Mouse (Mus musculus) CD4-positive, CD25-positive, alpha-beta regulatory T cell, adult 4 months (primary cell): Measurements from ENCODE around the gene Slc16a10. TPM values are rescaled to one million over a fixed set of nuclear protein-coding genes. Genes with fewer than 3 reads are reported as not detected.

Experiments used
- ATAC-seq: one replicate; pipeline ENCODE4 v1.8.0; 2017
- polyA plus RNA-seq, 2 experiments: library from polyadenylated mRNA; unstranded; fragments of 100-300 nt; shearing (Covaris generic); gene quantifications; one replicate each; pipeline ENCODE4 v1.2.1; 2017

The Slc16a10 gene
- polyA plus RNA-seq, 2 experiments from 2014 or later = 2.5 to 3.0 TPM

- ATAC-seq = no peak
Measured at GRCm38 (mm10) chr10:40065357-40065756, 76.7 kb downstream of the Slc16a10 start.

- no peak for ATAC-seq
Measured at GRCm38 (mm10) chr10:40063291-40063890, 78.7 kb downstream of the Slc16a10 start.

GRCm38 (mm10) chr10:40062812-40063211, 79.2 kb downstream of the Slc16a10 start:
- no peak for ATAC-seq

GRCm38 (mm10) chr10:40061926-40062325, 80.1 kb downstream of the Slc16a10 start:
- no peak for ATAC-seq

- ATAC-seq = no peak
Measured at GRCm38 (mm10) chr10:40058786-40059120, 83.3 kb downstream of the Slc16a10 start.

GRCm38 (mm10) chr10:40058062-40058785, 83.8 kb downstream of the Slc16a10 start:
- ATAC-seq = no peak

DNA sequence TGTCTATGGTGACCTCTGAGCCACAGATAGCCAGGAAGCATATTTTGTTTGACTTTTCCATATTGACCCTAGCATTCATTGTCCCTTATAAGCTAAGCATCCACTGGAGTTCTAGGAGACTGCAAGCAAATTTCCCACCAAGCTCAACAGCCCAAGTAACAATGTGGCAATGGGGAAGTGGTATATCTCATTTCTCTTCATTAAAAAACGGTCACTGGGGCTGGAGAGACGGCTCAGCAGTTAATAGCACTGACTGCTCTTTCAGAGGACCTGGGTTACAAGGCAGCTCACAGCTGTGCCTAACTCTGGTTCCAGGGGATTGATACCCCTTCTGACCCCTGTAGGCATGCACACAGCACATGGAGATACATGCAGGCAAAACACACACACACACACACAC, 84.4 kb downstream of the Slc16a10 start:
- no peak for ATAC-seq

DNA sequence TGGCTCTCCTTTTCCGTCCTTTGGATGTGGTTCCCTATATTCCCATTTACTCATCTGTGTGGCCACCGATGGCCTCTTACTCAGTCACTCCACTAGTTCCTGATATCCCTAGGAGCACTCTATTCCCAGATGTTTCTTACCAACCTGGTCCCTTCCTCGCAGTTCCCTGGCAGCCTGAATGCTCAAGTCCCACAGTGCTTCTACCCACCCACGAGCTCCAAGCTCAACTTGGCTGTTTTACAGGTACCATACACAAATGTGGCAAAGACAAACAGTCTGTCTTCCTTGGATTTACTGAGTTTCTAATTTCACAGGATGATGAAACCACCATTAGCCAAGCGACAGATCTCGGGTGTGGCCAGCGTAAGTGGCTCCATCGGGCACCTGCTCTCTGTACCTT, 87.6 kb downstream of the Slc16a10 start:
- no peak for ATAC-seq

DNA sequence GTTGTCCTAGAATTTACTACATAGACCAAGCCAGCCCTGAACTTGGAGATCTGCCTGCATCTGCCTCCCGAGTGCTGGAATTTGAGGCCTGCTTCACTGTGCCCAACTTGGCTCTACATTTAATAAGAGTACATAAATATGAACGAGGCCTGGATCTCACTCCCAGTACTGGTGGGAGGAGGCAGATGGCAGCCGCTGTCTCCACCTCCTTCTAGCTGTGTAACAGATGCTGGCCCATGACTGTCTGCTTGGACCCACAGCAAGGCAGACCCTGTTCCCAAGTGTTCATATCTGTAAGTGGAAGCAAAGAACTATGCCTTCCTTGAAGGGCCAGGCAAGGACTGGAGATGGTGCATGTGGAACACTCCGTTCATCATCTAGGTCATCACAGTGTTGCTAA, 88.2 kb downstream of the Slc16a10 start:
- no peak for ATAC-seq

- peak; percentile 80 for ATAC-seq
Measured at GRCm38 (mm10) chr10:40053257-40053895, 88.7 kb downstream of the Slc16a10 start.

DNA sequence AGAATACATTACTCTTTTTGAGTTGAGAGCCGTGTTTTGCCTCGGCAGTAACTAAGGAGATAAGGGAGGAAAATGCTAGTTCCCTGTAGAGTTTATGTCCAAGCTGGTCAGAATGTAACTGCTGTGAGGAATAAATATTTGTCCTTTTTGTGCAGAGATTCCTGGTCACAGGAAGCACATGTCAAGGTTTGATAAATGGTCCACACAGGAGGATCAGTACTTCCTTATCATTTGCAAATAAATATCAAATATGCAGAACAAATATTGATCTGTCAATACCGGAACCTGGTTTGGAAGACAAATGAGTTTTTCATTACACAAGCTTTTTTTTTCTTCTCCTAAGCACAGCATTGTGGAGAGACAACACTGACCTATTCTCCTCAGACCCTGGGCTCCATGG, 90.1 kb downstream of the Slc16a10 start:
- no peak for ATAC-seq

- no peak for ATAC-seq
Measured at GRCm38 (mm10) chr10:40050763-40051162, 91.3 kb downstream of the Slc16a10 start.

DNA sequence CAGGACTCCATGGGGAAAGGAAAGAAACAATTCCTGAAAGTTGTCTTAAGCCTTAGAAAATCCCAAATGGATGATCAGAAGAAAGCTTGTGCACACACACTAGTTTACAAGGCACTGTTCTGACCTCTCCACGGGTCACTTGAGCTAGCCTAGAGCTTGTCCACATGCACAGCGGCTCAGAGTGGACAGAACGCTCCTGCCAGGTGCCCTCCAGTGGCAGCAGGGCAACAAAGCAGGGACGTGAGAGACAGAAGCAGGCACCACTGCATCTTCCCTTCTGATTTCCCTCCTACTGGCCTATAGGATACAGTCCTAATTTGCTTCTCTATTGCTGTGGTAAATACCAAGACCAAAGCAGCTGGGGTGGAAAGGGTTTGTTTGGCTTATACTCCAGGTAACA, 100.7 kb downstream of the Slc16a10 start:
- ATAC-seq = no peak

GRCm38 (mm10) chr10:40036686-40037560, 105.1 kb downstream of the Slc16a10 start:
- no peak for ATAC-seq

DNA sequence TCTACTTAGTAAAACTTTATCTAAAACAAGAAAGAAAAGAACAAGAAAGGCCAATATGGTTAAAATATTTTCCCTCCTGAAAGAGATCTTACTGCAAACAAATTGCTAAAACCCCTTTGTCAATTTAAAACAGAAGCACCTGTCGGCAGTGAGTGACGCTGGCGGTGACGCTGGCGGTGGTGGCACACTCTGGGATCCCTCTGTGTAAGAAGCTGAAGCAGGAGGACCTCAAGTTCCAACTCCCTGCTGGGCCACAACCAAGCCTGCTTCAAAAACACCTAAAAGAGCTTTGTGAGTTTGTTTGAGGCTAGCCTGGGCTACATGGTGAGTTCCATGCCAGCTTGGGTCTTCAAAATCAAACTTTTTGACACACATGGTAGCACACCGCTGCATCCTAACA, 107.1 kb downstream of the Slc16a10 start:
- ATAC-seq = no peak

GRCm38 (mm10) chr10:40032897-40033296, 109.2 kb downstream of the Slc16a10 start:
- ATAC-seq = no peak

DNA sequence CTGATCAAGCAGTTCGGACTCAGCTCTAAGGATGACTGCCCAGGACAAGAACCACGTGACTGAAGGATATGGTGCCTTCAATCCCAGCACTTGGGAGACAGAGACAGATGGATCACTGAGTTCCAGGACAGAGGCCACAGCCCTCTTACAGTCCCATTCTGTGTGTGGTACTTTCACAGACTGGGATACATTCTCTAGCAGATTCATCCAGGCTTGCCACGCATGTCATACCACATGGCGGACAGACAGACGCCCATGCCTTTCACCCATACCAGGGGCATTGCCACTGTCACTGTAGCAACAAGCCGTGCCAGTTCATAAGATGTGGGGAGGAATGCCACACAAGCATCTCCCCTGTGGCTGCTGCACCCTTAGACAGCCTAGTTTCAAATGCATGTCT, 111.3 kb downstream of the Slc16a10 start:
- ATAC-seq = no peak

DNA sequence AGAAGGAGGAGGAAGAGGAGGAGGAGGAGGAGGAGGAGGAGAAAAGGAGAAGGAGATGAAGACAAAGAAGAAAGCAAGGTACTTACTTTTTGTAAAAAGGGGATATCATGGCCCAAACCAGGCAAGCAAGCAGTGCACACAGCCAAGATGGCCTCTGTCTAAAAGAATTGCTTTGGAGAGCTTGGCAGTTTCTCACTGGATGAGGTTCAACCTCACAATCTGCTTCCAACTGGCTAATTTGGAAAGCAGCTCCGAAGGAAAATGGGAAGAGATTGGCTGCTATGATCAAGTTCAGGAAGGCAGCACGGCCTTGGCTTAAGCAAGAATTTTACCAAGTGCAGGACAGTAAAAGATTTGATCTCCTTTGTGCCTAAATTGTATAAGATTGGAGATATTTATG, 112.4 kb downstream of the Slc16a10 start:
- no peak for ATAC-seq

DNA sequence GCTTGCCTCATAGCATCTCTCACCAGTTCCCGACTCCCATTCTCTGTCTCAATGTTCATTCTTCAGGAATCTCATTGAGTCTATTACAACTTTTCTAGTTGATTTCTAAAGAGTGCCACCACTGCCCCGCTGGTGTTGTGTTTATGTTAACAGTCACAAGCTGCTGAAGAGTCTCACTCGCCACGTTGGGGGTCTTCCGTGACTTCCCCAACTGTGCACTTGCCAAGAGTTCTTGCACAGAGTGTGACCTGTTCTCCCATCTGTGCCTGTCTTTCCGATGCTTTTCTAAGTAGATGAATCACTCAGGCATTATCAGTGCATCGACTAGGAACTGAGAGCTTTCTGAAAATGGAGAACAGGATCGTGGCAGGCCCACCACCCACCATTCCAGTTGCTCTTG, 114.0 kb downstream of the Slc16a10 start:
- ATAC-seq = no peak

DNA sequence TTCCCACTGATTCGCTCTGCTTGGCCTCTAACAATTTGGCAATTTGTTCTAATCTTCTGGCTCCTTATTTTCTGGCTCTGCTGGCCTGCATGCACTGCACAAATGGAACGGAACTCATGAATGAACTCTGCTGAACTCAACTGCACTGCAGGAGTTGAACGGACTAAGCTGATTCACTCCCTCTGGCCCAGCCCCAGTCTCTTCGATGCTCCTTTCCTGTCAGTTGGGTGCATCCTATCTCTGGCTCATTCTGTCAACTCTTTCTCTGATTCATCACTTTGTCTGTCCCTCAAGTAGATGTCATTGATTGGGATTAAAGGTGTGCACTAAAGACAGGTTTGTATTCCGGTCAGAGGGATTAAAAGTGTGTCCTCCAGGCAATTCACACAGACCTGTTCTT, 115.5 kb downstream of the Slc16a10 start:
- ATAC-seq = no peak

DNA sequence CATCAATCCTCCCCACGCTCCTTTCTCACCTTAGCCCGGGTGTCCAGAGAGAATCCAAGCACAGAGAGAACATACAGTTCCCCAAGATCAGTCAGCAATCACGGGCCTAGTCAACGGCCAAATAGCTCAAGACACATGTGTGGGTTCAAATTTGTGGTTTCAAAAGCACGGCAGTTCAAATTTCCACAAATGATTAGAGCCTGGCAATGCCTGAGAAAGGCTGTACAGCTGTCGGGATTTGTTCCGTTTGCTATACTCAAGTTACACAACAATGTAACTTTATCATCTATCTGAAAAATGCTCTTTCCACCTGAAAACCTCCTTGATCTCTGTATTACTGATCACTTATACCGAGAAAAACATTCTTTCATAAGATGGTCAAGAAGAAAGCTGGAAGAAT, 116.5 kb downstream of the Slc16a10 start:
- ATAC-seq = peak; percentile 7

GRCm38 (mm10) chr10:40024554-40025428, 117.3 kb downstream of the Slc16a10 start, which contains the start of gene Mfsd4b1:
Mfsd4b1 (minus strand) TSS chr10:40025268.
- peak; percentile 100 for ATAC-seq
